Mouse (Mus musculus) heart, adult 2 months (tissue): Measurements from ENCODE around the gene Tex46.

Experiments used
- CTCF ChIP-seq: fragments of 200-600 bp; IDR thresholded peaks from 2 replicates; pipeline ENCODE4 v1.8.1; 2022; ENCODE audit warnings: antibody characterized with exemption, mild to moderate bottlenecking, moderate library complexity
- EP300 ChIP-seq: fragments of 200-500 bp; IDR thresholded peaks from 2 replicates; pipeline ENCODE4 v1.6.1; 2011; ENCODE audit warnings: low read depth, low read length, control low read depth; ENCODE audit not compliant: insufficient read depth
- POLR2A ChIP-seq: fragments of 200-500 bp; IDR thresholded peaks from 2 replicates; pipeline ENCODE4 v1.6.1; 2011; ENCODE audit warnings: mild to moderate bottlenecking, low read depth, low read length, control low read depth; ENCODE audit not compliant: insufficient read depth

DNA sequence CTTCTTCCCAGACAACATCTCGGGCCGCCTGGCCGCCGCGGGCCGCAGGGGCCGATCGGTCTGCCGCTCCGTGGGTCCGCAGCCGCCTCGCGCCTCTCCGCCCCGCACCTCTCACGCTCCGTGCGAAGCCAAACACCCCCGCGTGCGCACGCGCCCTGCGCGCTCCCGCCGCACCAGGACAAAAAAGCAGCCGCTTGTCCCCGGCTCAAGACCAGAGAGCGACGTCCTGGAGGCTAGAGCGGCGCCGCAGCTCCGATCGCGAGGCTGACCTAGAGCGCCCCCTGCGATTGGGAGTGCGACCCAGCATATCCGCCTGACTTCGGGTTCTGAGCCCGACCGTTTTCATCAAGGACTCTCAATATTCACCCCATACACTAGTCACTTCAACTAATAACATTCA is 7.7 kb upstream of the Tex46 start, which contains the start of gene Kdm1a:
- TF ChIP-seq EP300 (peak; percentile 86), CTCF (peak; percentile 98), POLR2A (peak; percentile 81)
